Mouse (Mus musculus) stomach, embryonic 16.5 days (tissue): ENCODE measurements at regions not wholly inside any gene's neighbourhood (a gene's known extent, or its start where the extent isn't known, plus 50 kb on each side); places are given as distances from the start of the nearest gene placed in this dataset.

ENCODE experiments used
- ATAC-seq: fragments of 200-750 bp; cut with Nextera tagmentation; 2 replicates; pipeline ENCODE4 v1.8.0; 2017; ENCODE audit warnings: moderate number of reproducible peaks, moderate TSS enrichment; ENCODE audit not compliant: insufficient read depth, low FRiP score
- H3K27ac ChIP-seq: fragments of 300-500 bp; sonication (generic); 2 replicates; pipeline ENCODE4 v1.5.1; 2014; ENCODE audit warnings: low read length
- H3K27me3 ChIP-seq: fragments of 300-500 bp; sonication (generic); 2 replicates; pipeline ENCODE4 v1.6.1; 2014; ENCODE audit warnings: low read length, control low read depth, mixed read lengths; ENCODE audit not compliant: control insufficient read depth, insufficient read depth
- H3K36me3 ChIP-seq: fragments of 300-500 bp; sonication (generic); 2 replicates; pipeline ENCODE4 v1.6.1; 2014; ENCODE audit warnings: low read length; ENCODE audit not compliant: control insufficient read depth, insufficient read depth
- H3K4me1 ChIP-seq: fragments of 300-500 bp; sonication (generic); 2 replicates; pipeline ENCODE4 v1.6.1; 2014; ENCODE audit warnings: low read length, control low read depth, mixed read lengths; ENCODE audit not compliant: control insufficient read depth, insufficient read depth
- H3K4me2 ChIP-seq: fragments of 300-500 bp; sonication (generic); 2 replicates; pipeline ENCODE4 v1.6.1; 2014; ENCODE audit warnings: low read depth, low read length, mixed read lengths
- H3K4me3 ChIP-seq: fragments of 300-500 bp; sonication (generic); replicated peaks from 2 replicates; pipeline ENCODE4 v1.5.1; 2014; ENCODE audit warnings: mild to moderate bottlenecking, low read length
- H3K9ac ChIP-seq: fragments of 300-500 bp; sonication (generic); 2 replicates; pipeline ENCODE4 v1.6.1; 2014; ENCODE audit warnings: low read length
- H3K9me3 ChIP-seq: fragments of 300-500 bp; sonication (generic); replicated peaks from 2 replicates; pipeline ENCODE4 v1.6.1; 2016; ENCODE audit warnings: low read length, control low read depth; ENCODE audit not compliant: control insufficient read depth
- WGBS: fragments of 180-500 bp; shearing (Covaris S2); extraction: QIAGEN DNeasy Blood & Tissue Kit; methylation state at CpG from one replicate; pipeline ENCODE4 v1.1.7; 2014; 5-methylcytosine and 5-hydroxymethylcytosine counted together

DNA sequence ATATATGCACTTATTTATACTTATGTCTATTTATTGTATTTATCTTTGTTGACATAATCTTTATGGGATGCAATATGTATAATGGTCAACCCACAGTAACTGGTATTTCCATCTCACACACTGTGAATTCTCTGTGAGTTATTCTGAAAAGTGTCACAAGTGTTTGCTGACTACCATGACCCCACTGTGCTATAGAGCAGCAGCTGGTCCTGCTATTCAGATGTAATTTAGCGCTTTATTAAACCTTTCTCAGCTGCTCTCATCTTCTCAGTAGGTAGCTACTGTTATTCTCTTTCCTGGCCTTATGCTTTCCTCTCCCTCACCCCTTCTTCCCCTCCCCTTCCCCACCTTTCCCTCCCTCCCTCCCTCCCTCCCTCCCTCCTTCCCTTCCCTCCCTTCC lies 296.0 kb upstream of the Dusp10 start:
- WGBS, result 84% methylated on average over 1 of the region's 1 CpGs
- Histone ChIP-seq H3K27ac (no peak overlapping the region), H3K27me3 (no peaks in the 10 kb centered on the region), H3K36me3 (no peaks in the 10 kb centered on the region), H3K4me1 (no peaks in the 10 kb centered on the region), H3K9me3 (no peaks in the 10 kb centered on the region), H3K4me2 (no peak overlapping the region), H3K4me3 (no peak overlapping the region), H3K9ac (no peak overlapping the region)
- ATAC-seq, result no peak

DNA sequence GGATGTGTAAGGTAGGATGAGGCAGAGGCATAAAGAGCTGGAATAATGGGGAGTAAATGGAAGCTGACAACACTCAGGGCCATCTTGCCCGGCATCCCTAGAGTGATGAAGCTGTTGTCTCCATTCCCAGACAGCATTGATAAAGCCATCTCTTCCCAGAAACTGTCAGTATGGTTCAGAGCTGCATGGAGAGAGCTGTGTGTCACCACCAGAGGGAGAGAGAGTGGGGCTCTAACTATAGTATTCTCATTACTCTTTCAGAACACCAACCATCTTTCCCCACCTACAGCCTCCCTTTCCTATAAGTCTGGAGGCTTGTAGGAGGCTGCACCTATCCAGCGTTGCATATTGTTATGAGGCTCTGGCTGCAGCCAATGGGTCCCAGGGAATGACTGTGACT lies 264.0 kb upstream of the Dusp10 start:
- H3K36me3 ChIP-seq, result no peaks in the 10 kb centered on the region
- no peaks in the 10 kb centered on the region for H3K4me1 ChIP-seq
- no peak overlapping the region for H3K4me3 ChIP-seq
- H3K9ac ChIP-seq, result no peak overlapping the region
- H3K9me3 ChIP-seq, result no peaks in the 10 kb centered on the region
- no peak overlapping the region for H3K27ac ChIP-seq
- no peaks in the 10 kb centered on the region for H3K27me3 ChIP-seq
- H3K4me2 ChIP-seq, result no peak overlapping the region
- ATAC-seq, result no peak
- 76% methylated on average over 2 of the region's 2 CpGs for WGBS

DNA sequence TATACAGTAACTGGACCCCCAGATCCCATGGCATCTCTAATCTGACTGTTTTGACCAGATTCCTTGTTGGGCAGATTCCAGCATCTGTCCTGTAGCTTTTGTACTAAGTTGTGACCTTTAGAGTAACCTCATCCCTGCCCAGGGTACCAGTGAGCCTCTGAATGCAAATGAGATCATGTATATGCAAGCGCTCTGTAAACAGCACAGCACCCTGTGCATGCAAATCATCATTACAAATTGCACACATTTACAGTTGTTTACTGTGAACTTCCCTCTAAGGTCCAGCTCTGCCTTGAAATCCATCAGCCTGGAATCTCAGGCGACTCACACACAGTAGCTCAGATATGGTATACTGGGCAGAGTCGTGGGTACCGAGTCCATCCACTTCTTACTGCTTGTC lies 258.6 kb upstream of the Dusp10 start:
- Histone ChIP-seq H3K4me1 (no peaks in the 10 kb centered on the region), H3K36me3 (no peaks in the 10 kb centered on the region), H3K27ac (no peak overlapping the region), H3K9me3 (no peaks in the 10 kb centered on the region), H3K4me2 (no peak overlapping the region), H3K4me3 (no peak overlapping the region), H3K27me3 (no peaks in the 10 kb centered on the region), H3K9ac (no peak overlapping the region)
- 81% methylated on average over 4 of the region's 4 CpGs for WGBS
- ATAC-seq, result no peak

DNA sequence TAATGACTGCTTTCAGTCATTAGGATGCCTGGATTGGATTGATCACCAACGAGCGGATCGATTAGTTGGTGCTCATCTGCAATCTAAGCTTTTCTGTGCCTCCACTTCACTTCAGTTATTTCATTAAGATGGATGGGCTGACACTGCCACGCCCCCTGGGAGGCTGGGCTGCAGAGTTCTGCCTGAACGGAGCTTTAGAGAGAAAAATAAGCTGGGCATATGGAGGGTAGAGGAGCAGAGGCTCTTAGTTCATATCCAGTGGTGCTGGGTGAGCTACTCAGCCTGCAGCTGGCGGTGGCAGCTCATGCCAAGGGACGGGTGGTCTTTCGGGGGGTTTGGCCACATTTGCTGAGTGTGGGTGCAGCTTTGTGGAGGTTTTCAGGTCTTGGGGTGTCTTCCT lies 256.4 kb upstream of the Dusp10 start:
- 54% methylated on average over 8 of the region's 8 CpGs for WGBS
- no peak overlapping the region for H3K9ac ChIP-seq
- no peaks in the 10 kb centered on the region for H3K27me3 ChIP-seq
- no peaks in the 10 kb centered on the region for H3K36me3 ChIP-seq
- H3K4me2 ChIP-seq, result no peak overlapping the region
- ATAC-seq, result no peak
- no peak overlapping the region for H3K4me3 ChIP-seq
- H3K9me3 ChIP-seq, result no peaks in the 10 kb centered on the region
- H3K4me1 ChIP-seq, result no peaks in the 10 kb centered on the region
- H3K27ac ChIP-seq, result no peak overlapping the region

- Histone ChIP-seq H3K27me3 (no peaks in the 10 kb centered on the region), H3K4me2 (0 out of 2 replicates have a peak overlapping the region, but pooled peaks have one; percentile 24), H3K4me3 (no peak overlapping the region), H3K36me3 (no peaks in the 10 kb centered on the region), H3K9me3 (no peaks in the 10 kb centered on the region), H3K27ac (peak overlapping the region; percentile 51; the same call in 1 of the 2 replicates), H3K9ac (no peak overlapping the region), H3K4me1 (no peaks in the 10 kb centered on the region)
- WGBS, result 48% methylated on average over 11 of the region's 11 CpGs
- peak; percentile 93 for ATAC-seq
Measured at GRCm38 (mm10) chr1:183763864-183764726, 249.0 kb upstream of the Dusp10 start.

DNA sequence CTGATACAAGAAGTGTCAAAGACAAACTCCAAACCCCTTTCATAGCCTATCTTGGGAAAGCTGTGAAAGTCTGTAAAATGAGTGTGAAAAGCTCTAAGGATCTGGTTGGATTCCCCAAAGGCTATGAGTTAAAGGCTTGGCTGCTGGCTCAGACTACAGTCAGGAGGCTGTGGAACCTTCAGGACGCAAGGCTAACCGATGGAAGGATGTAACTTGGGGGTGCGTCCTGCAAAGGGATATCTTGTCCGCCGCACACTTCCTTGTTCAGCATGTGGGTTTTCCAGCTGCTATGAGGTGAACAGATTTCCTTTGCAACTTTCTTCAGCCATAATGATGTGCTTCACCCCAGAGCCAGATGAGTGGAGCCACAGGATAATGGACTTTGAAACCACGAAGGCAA lies 240.3 kb upstream of the Dusp10 start:
- H3K27ac ChIP-seq, result no peak overlapping the region
- ATAC-seq, result no peak
- H3K27me3 ChIP-seq, result no peaks in the 10 kb centered on the region
- no peak overlapping the region for H3K9ac ChIP-seq
- 87% methylated on average over 6 of the region's 6 CpGs for WGBS
- H3K4me2 ChIP-seq, result no peak overlapping the region
- no peak overlapping the region for H3K4me3 ChIP-seq
- H3K9me3 ChIP-seq, result no peaks in the 10 kb centered on the region
- no peaks in the 10 kb centered on the region for H3K36me3 ChIP-seq
- no peaks in the 10 kb centered on the region for H3K4me1 ChIP-seq

GRCm38 (mm10) chr1:183780180-183780579 lies 232.9 kb upstream of the Dusp10 start:
- Histone ChIP-seq H3K4me1 (no peaks in the 10 kb centered on the region; the same call in 1 of the 2 replicates), H3K9me3 (no peaks in the 10 kb centered on the region), H3K4me2 (no peak overlapping the region), H3K27ac (no peak overlapping the region), H3K9ac (no peak overlapping the region), H3K27me3 (no peaks in the 10 kb centered on the region), H3K4me3 (no peak overlapping the region), H3K36me3 (no peaks in the 10 kb centered on the region)
- 0 out of 2 replicates have a peak, but pooled peaks have one; percentile 10 for ATAC-seq
- WGBS, result 82% methylated on average over 9 of the region's 9 CpGs

GRCm38 (mm10) chr1:183780779-183781178 lies 232.3 kb upstream of the Dusp10 start:
- Histone ChIP-seq H3K36me3 (no peaks in the 10 kb centered on the region), H3K9me3 (no peaks in the 10 kb centered on the region), H3K9ac (no peak overlapping the region), H3K27ac (no peak overlapping the region), H3K4me2 (no peak overlapping the region), H3K4me1 (no peaks in the 10 kb centered on the region; the same call in 1 of the 2 replicates), H3K27me3 (no peaks in the 10 kb centered on the region), H3K4me3 (no peak overlapping the region)
- no peak for ATAC-seq
- WGBS, result 51% methylated on average over 4 of the region's 4 CpGs

DNA sequence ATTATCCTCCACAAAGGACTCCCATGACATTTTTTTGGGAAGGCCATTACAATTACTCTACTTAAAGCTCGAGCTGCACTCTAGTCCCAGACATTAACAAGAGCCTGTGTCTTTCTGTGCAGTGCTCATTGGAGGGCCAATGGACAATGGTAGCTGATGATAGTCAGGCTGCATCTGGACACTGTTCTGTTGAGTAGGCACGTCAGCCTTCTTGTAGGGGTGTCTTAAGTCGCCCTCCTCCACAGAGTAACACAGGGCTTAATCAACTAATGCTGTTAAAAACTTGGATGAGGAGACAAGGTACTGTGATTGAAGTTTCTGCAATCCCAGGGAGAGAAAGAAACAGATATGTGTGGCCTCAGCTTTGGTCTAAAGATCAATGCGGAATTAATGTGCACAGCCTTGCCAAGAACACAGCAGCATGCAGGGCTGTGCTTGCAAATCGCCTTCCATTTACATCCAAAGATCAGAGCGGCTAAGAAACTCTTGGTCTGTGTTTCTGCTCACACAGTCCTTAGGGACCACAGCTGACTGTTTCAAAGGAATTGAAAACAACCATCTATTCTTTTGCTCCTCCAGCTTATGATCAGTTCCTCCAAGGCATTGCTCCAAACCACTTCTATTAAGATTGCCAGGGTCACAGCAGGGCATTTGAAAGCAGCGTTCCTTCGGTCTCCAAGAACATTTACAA lies 229.5 kb upstream of the Dusp10 start:
- Histone ChIP-seq H3K4me2 (no peak overlapping the region), H3K4me1 (no peaks in the 10 kb centered on the region; the same call in 1 of the 2 replicates), H3K27ac (no peak overlapping the region), H3K9ac (no peak overlapping the region), H3K27me3 (no peaks in the 10 kb centered on the region), H3K9me3 (no peaks in the 10 kb centered on the region), H3K36me3 (no peaks in the 10 kb centered on the region), H3K4me3 (no peak overlapping the region)
- 67% methylated on average over 8 of the region's 8 CpGs for WGBS
- ATAC-seq, result peak; percentile 52; the same call in 1 of the 2 replicates
